Mouse (Mus musculus): ENCODE results near the gene Zdhhc14.

Zdhhc14 gene

DNA sequence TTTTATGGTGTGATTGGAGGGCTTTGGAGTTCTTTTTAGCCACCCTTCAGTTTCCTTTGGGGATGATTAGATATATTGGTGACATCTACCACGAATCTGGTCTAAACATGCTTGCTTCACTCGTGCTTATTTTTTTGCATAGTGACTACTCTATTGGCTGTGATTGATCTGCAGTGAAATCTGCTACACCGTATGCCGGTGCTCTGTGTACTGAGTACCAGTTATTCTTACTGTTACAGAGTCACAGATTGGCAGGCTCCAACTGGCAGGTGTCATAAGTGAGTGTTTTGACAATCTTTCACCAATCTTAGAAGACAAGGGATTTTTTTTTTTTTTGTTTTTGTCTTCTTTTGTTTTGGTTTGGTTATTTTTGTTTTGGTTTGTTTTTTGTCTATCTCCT, 163.2 kb downstream of the Zdhhc14 start:
- DNase-seq (ENCODE audit: low spot score in 2 of 2) = no peak

DNA sequence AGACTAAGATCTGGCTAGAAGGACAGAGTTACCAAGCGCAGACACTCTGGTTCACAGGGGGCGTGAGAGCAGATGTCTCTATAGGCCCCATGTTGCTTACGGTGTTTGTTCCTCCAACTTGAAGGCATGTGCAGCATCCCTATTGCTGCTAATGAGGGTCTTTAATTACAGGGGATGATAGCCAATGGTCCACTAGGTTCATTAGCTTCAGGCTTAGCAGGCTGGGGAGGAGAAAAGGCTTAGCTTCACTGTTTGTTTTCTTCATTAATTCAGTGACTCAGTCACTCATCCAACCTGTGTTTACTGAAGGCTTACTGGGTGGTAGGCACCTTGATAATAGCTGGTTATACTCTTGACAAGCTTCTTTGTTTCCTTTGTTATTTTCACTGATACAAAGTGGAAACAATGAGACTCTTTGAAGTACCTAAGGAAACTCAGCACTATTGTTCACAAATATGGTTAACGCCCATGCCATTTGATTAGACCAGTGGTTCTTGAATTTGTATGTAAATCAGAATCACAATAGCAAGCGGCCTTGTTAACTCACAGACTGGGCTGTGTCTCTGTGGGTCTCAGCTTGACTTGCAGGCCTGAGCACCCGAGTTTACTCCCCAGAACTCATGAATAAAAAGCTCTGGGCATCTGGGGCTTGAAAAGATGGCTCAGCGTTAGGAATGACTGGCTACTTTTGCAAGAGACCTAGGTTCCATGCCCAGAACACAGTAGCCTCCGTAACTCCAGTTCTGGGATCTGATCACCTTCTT, 168.1 kb downstream of the Zdhhc14 start:
- DNase-seq (ENCODE audit: low spot score in 2 of 2) = no peak

DNA sequence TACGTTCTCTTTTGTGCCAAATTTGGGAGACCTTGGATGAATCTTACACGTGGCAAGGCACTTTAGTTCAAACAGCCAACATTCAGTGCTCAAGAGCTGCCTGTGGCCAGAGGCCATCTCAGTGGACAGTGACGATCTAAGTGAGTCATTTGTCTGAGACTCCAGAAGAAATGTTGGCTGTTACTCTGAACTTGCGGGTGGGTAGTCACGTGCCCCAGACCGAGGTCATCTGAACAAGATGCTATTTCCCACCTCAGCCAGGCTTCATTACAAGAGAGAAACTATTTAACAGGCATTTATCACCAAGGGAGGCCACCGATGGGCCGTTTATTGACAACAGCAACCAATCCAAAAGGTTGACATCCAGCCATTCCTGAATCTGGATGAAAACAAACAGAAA, 174.3 kb downstream of the Zdhhc14 start:
- no peak for DNase-seq (ENCODE audit: low spot score in 2 of 2)

DNA sequence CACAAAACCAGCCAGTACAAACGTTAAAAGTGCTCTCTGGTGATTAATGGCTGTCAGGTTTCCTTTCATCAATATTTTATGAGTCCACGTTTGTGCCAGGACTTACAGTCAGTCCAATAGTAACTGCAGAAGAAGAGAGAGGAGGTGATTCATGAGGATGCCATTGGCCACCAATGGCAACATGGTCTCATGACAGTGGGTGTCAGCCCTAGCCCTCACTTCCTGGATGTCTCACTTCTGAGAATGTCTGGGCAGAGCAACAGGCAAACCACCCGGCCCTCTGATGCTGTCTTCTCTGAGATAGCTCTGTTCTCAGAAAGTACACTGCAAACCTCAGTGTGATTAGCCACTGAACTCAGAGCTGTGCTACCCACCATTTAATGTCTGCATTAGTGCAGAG, 176.1 kb downstream of the Zdhhc14 start:
- DNase-seq (ENCODE audit: low spot score in 2 of 2) = no peak

DNA sequence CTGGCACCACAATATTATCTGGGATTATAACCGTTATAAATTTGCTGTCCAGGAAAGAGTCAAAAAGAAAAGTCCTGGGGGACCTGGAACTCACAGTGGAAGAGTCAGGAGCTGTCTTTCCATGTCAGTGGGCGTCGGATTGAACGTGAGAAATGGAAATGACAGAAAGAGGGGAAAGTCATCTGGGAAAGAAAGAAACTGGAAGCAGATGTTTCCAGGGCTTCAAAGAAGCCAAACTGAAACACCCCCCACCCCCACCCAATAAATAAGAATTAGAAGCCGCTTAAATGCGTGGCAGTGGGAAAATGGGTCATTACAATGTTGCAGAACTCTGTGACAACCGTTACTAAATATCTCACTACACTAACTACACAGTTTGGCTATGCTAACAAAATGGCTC, 176.6 kb downstream of the Zdhhc14 start:
- DNase-seq (ENCODE audit: low spot score in 2 of 2) = no peak

DNA sequence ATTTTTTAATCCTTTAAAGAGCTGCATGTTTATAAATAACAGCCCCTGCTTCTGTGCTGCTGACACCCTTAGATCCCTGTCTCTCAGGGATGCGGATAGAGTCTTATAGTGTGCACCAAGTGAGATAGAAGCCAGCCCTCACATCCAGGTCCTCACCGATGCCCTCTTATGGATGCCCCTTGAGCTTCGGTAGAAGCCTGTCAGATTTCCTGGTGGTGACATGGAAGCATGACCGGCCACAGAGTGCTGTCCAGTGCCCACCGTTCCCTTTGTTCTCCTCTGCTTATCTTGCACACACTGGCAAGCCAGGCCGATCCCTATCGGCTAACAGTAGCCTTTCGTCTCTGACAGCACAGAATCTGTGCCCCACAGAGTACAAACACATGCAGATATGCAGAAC, 183.6 kb downstream of the Zdhhc14 start:
- no peak for DNase-seq (ENCODE audit: low spot score in 2 of 2)

DNA sequence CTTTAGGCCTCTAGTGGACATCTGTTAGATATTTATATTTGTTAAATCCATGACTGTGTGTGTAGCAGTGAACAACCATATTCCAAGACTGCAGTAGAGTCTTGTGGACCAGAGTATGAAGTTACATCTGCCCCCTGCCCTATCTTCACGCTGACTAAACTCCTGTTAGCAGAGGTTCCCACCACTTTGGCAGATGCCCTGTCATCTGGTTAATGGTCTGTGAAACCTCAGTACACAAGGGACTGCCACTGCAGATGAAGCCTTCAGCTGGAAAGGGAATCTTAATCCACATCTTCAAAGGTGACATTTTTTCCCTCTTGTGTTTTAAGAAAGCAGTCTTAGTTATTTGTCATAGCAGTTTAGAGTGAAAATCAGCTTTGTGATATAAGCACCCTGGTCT, 187.0 kb downstream of the Zdhhc14 start:
- DNase-seq (ENCODE audit: low spot score in 2 of 2) = no peak

DNA sequence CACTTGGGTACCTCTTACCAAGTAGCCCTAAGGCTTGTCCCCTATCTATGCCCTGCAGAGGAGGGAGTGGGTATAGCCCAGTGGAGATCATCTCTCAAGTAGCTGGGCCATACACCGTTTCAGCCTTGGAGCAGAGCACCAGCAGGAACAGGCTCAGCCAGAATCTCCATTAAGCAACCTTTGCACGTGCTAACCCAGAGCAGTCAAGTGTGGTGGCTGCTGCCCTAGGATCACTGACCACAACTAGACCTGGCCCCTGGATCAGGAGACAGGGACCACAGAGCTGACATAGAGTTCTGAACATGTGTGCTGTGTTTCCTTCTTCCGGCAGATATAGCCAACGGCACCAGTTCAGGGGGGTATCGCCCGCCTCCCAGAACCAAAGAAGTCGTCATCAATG, 193.0 kb downstream of the Zdhhc14 start:
- DNase-seq (ENCODE audit: low spot score in 2 of 2) = no peak

DNA sequence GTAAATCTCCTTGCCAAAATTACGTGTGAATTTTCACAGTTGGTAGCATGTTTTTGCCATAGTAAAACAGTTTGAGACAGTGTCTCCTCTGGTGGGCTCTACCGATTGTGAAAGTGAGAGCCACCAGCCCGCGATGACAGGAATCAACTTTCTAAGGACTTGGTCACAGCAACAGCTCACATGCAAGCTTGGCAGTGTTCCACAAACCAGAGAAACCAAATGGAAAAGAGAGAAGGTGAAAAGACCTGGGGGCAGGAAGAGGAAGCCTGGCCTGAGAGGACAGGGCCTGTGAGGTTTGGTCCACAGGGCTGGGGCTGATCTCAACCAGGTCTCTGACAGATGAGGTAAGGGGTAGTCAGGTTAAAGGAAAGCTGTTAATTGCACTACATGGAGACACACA, 195.5 kb downstream of the Zdhhc14 start:
- no peak for DNase-seq (ENCODE audit: low spot score in 2 of 2)

DNA sequence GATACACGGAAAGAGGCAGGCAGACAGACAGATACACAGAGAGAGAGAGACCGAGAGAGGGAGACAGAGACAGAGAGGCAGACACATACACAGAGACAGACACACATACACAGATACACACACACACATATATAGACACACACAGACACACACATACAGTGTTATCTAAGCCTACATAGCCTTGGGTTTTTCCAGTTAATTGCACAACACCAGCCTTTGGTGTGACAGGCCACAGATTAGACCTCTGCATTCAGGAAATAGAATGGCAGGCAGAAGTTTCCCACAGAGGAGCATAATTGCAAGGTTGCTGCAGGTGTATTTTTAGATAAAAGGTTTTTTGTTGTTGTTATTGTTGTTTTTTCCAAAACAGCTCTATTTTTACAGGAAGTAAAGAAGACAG, 195.9 kb downstream of the Zdhhc14 start:
- no peak for DNase-seq (ENCODE audit: low spot score in 2 of 2)

DNA sequence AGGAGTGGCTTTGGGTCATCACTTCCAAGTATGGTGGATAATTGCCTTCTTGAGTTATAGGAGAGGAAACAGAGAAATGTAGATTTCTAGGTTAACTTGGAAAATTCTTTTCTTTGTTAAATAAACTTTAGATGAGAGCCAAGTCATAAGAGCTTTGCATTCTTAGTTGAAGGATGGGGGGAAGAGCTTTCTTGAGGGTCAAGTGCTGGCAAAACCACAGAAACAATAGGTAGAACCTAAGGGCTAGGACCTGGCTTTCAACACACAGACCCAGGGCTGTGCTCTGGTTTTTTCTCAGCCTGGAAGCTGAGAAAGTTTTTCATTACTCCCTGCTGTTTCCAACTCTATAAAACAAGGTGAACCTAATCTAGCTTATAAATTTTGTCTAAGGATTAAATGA, 196.3 kb downstream of the Zdhhc14 start:
- DNase-seq (ENCODE audit: low spot score in 2 of 2) = no peak

DNA sequence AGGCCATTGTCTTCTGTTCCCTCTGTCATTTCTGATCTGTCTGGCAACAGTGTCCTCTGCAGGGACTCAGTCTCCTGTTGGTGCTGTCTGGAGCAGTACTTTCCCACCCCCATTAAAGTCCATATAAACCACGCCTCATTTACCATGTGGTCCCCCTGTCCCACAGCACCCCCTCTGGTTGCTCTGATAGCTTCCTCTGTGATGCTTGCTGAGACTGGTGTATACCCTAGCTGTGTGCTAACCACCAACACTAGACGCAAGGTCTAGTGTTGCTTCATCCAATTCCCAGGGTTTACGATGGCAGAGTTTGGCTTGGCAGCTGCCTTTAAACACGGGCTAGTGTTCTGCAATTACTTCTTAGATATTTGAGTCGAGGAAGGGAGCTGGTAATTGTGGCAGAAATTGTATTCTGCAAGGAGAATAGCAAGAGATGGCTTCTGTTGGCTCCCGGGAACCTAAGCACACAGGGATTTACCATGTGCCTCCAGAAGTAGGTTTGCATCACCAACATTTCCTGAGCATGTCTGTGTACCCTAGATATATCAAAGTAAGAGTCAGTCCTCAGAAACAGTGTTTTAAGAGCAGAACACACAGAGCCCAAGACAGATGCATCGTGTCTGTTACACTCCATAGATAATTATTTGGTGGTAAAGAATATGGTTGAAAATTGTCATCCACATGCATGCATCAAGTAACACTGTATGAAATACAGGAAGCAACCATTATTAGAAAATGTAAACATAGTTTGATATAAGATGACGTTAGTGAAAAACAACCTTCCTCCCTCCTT, 198.6 kb downstream of the Zdhhc14 start:
- DNase-seq (ENCODE audit: low spot score in 2 of 2) = no peak

DNA sequence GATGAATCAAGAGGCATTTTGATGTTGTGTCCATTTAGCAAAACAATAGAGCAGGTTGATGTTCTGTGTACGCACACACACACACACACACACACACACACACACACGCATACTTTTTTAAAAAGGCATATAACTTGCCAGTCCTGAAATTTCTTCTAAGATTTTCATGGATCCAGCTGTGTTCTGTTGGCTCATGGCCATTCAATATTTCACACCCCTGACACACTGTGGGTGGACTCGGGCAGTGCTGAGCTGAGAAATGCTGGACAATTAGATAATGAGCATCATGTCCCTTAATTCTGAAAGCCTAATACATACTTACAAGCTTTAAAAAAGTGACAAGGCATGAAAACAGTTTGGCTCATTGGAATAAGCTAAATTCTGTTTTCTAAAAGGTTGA, 200.3 kb downstream of the Zdhhc14 start:
- DNase-seq (ENCODE audit: low spot score in 2 of 2) = no peak

DNA sequence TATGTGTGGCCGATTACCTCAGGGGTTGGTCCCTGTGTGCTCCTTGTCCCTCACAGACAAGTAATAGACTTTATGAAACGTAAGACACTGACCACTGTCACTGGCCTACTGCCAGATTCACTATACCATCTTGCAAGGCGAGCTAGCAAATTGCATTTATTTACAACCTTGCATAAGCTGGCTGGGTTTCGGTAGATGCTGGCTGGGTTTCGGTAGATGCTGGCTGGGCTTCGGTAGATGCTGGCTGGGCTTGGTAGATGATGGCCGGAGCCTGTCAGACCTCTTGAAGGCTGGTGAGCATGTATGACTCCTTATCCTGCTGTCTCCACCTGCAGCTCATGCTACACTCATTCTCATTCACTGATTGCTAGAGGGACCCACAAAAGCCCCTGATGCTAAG, 200.9 kb downstream of the Zdhhc14 start:
- DNase-seq (ENCODE audit: low spot score in 2 of 2) = no peak

DNA sequence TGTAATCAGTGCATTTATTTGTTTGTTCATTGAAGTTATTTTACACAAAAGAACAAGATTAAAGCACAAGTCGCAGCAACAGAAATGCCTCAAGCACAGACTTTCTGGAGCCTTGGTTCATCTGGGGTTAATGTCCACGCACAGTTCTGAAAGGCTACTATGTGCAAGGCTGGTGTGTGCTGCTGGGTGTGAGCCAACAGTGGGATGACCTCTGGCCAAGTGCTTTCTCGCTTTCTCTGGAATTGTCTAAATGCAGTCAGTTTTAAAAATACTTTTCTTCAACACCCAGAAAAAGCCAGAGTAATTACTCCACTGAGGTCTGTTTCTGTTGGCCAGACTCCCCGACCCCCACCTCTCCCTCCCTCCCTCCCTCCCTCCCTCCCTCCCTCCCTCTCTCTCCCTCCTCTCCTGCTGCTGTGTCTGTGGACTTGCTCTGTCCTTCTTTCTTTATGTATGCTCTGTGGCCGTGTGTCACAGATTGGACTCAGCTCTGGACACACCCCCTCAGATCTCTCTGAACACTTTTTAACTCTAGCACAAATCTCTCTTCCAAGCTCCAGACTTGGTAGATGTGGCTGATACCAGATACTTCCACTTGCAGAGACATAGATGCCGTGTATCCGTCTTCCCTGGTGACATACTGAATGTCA, 206.2 kb downstream of the Zdhhc14 start:
- DNase-seq (ENCODE audit: low spot score in 2 of 2) = peak in 1 of 2 experiments; percentile 61

DNA sequence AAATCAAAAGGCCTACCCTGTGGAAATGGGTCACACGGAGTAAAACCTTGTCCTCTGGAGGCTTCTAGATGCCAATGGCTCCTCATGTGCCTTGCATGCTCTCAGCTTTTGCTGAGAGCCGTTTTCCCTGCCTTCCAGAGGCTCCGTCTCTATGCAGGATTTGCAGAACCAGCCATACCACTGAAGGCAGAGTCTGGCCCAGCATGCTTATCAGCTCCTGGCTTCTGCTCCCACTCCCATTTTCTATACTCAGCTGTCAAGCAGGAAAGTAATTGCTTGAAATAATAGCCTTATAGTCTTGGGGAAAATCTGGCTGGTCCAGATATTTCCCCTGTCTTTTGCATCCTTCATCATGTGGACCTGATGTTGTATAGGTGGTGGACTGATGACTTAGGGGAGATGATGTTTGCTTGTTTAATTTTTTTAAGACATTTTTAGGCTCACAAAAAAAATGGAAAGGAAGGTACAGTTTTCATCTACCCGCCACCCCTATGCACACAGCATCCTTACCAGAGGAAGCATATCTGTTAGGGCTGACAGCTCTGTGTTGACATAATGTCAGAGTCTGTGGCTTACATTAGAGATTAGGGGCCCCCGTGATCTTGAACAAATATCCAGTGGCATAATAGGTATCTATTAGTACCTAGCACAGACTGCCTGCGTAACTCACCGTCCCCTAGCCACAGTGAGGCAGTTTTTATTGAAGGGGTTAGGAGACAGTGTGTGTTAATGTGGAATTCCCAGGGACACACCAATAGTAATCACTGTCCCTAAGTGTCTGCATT, 218.2 kb downstream of the Zdhhc14 start:
- DNase-seq (ENCODE audit: low spot score in 2 of 2) = no peak

DNA sequence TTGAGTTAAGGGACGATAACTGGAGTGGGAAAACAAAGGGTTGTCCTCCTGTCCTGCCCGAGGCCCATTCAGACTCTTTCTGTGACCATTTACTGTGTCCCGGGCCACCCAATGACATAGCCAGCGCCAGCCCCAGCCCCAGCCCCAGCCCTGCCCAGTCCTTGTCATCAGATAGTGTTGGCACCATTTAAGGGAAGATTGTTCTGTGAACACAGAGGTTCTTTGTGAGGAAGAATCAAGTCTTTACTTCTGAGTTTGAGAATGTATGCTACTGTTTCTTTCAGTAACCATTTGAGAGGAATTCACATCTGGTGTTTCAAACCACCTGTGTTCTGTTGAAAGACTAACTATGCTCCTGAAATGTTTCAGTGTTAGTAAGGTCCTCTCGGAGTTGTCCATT, 219.5 kb downstream of the Zdhhc14 start:
- no peak for DNase-seq (ENCODE audit: low spot score in 2 of 2)

DNA sequence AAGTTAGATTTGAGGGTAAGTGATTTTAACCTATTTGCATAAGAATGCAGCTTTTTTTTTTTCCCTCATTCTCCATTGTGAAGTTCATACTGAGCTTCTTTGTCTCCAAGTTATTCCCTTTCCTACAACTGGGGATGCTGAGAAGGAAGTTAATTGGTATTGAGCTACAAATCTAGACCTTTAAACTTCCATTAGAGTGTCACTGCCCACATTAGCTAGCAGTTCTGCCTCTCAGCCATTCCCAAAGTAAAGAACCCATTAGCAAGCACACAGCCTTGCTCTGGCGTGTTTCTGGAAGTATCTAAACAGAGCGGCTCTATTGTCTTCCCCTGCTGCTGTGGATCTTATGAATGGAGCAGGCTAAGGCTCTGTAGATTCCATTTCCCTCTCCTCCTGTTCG, 220.8 kb downstream of the Zdhhc14 start:
- no peak for DNase-seq (ENCODE audit: low spot score in 2 of 2)

DNA sequence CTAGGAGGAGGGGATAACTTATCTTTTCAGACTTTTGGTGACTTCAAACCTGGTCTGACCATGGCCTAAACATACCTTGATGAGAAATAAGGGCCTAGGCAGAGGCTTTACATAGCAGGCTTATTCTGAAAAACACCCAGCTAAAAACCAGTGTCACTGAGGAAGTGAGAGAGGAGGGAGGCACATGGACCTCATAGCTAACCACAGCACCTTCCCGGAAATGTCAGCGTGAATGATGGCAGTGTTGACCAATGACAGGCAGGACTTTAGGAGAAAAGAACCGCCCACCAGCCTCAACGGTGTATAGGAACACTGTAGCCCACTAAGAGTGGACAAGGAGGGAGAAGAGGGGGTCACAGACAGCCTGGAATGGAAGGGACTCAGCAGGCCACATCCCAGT, 224.6 kb downstream of the Zdhhc14 start:
- DNase-seq (ENCODE audit: low spot score in 2 of 2) = no peak

DNA sequence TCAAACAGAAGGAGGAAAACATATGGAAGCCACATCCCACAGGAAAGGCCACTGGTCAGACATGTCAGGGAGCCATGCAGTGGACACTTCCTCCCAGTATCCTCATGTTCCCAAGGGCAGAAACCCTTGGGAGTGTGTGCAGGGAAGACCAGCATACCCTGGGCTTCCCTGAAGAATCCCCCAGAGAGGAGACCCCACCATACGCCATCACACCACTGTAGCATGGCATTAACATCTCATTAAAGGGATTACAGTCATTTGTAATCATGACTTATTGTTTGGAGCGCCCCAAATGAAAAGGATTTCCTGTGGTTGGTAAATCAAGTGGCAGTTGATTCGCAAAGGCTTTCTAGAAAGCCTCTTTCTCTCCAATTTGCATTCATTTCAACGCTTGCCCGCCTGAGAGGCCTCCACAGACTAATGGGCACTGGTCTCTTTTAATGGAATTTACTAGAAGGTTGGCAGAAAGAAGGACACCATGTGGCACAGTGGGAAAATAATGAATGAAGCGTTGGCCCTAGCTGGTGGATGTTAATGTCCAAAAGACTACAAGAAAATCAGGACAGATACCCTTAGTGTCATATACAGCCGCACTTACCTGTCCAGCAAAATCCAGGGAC, 226.5 kb downstream of the Zdhhc14 start:
- no peak for DNase-seq (ENCODE audit: low spot score in 2 of 2)

DNA sequence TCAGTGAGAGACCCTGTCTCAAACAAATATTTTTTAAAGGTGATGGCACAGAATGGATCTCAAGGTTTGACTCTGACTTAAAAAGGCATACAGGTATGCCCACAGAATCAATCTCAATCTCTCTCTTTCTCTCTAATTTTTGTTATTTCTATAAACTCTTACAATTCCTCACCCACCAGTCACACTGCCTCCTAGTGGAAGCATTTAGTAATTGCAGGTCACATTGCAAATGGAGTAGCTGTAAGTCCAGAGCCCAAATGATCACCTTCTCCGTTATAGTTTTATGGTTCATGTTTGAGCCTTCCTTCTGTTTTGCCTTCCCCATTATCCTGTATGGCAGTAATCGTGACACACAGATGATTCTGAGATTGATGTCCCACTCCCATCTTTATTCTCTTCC, 230.4 kb downstream of the Zdhhc14 start:
- DNase-seq (ENCODE audit: low spot score in 2 of 2) = no peak
